Mouse (Mus musculus): ENCODE results near the gene Olfr560.

The Olfr560 gene

GRCm38 (mm10) chr7:102759266-102759665 lies at the start of gene Olfr560, which contains the start of gene Olfr78:
Gene Olfr560, minus strand, starts transcription at chr7:102759366.
Gene Olfr78, minus strand, starts transcription at chr7:102759471.
- no peak for DNase-seq (ENCODE audit: low read depth, low spot score)

GRCm38 (mm10) chr7:102803180-102803579 lies 44.0 kb upstream of the Olfr560 start, which contains the start of gene Olfr564:
Gene Olfr564, plus strand, starts transcription at chr7:102803480.
- no peak for DNase-seq (ENCODE audit: low read depth, low spot score)

- no peak for DNase-seq (ENCODE audit: low read depth, low spot score)
Measured at GRCm38 (mm10) chr7:102770921-102771320, 11.8 kb upstream of the Olfr560 start, which contains the start of gene Olfr561. Gene Olfr561, plus strand, starts transcription at chr7:102771221.

GRCm38 (mm10) chr7:102752086-102752485 lies 7.1 kb downstream of the Olfr560 start:
- no peak for DNase-seq (ENCODE audit: low read depth, low spot score)

- DNase-seq (ENCODE audit: low read depth, low spot score), result no peak
Measured at GRCm38 (mm10) chr7:102737705-102738104, 21.5 kb downstream of the Olfr560 start.

- no peak for DNase-seq (ENCODE audit: low read depth, low spot score)
Measured at GRCm38 (mm10) chr7:102733793-102734192, 25.4 kb downstream of the Olfr560 start.

GRCm38 (mm10) chr7:102727391-102727790 lies 31.8 kb downstream of the Olfr560 start, which contains the start of gene Olfr559:
Gene Olfr559, minus strand, starts transcription at chr7:102727491.
- no peak for DNase-seq (ENCODE audit: low read depth, low spot score)

- DNase-seq (ENCODE audit: low read depth, low spot score), result no peak
Measured at GRCm38 (mm10) chr7:102718970-102719369, 40.2 kb downstream of the Olfr560 start, which contains the start of gene Olfr33. Gene Olfr33, minus strand, starts transcription at chr7:102719070.

- DNase-seq (ENCODE audit: low read depth, low spot score), result no peak
Measured at GRCm38 (mm10) chr7:102701915-102702314, 57.3 kb downstream of the Olfr560 start, which contains the start of gene Olfr558. Gene Olfr558, plus strand, starts transcription at chr7:102702215.
